Mouse (Mus musculus): Measurements from ENCODE around the gene Mymx. TPM values are rescaled to one million over a fixed set of nuclear protein-coding genes. Genes with fewer than 3 reads are reported as not detected.

Mymx gene
- total RNA-seq, 1 experiment from 2014 or later = not detected

GRCm38 (mm10) chr17:45612921-45613320 is 11.0 kb upstream of the Mymx start:
- peak; percentile 89 for ATAC-seq (replicated peaks; ENCODE audit: low read depth, poor library complexity, severe bottlenecking)

- ATAC-seq (replicated peaks; ENCODE audit: low read depth, poor library complexity, severe bottlenecking) = no peak
Measured at GRCm38 (mm10) chr17:45612008-45612407, 10.1 kb upstream of the Mymx start.

- ATAC-seq (replicated peaks; ENCODE audit: low read depth, poor library complexity, severe bottlenecking) = no peak
Measured at GRCm38 (mm10) chr17:45610144-45610866, 8.4 kb upstream of the Mymx start.

GRCm38 (mm10) chr17:45608396-45608795 is 6.5 kb upstream of the Mymx start:
- ATAC-seq (replicated peaks; ENCODE audit: low read depth, poor library complexity, severe bottlenecking) = no peak

GRCm38 (mm10) chr17:45606992-45607879 is 5.3 kb upstream of the Mymx start:
- no peak for ATAC-seq (replicated peaks; ENCODE audit: low read depth, poor library complexity, severe bottlenecking)

- ATAC-seq (replicated peaks; ENCODE audit: low read depth, poor library complexity, severe bottlenecking) = no peak
Measured at GRCm38 (mm10) chr17:45602984-45603383, 1.1 kb upstream of the Mymx start.

GRCm38 (mm10) chr17:45601325-45601724 is 577 bp downstream of the Mymx start:
- ATAC-seq (replicated peaks; ENCODE audit: low read depth, poor library complexity, severe bottlenecking) = no peak

GRCm38 (mm10) chr17:45600267-45600666 is 1.6 kb downstream of the Mymx start:
- ATAC-seq (replicated peaks; ENCODE audit: low read depth, poor library complexity, severe bottlenecking) = no peak

- ATAC-seq (replicated peaks; ENCODE audit: low read depth, poor library complexity, severe bottlenecking) = 0 out of 2 replicates have a peak, but pooled peaks have one; percentile 17
Measured at GRCm38 (mm10) chr17:45599446-45600242, 2.3 kb downstream of the Mymx start, which contains the start of gene Slc29a1. Slc29a1 (minus strand) TSS chr17:45599606.

GRCm38 (mm10) chr17:45598891-45599290 is 3.0 kb downstream of the Mymx start:
- no peak for ATAC-seq (replicated peaks; ENCODE audit: low read depth, poor library complexity, severe bottlenecking)

GRCm38 (mm10) chr17:45598376-45598775 is 3.5 kb downstream of the Mymx start:
- ATAC-seq (replicated peaks; ENCODE audit: low read depth, poor library complexity, severe bottlenecking) = no peak

GRCm38 (mm10) chr17:45597787-45598186 is 4.1 kb downstream of the Mymx start:
- peak; percentile 34 for ATAC-seq (replicated peaks; ENCODE audit: low read depth, poor library complexity, severe bottlenecking)

- peak; percentile 67 for ATAC-seq (replicated peaks; ENCODE audit: low read depth, poor library complexity, severe bottlenecking)
Measured at GRCm38 (mm10) chr17:45596631-45597396, 5.1 kb downstream of the Mymx start.

GRCm38 (mm10) chr17:45595736-45596390 is 6.0 kb downstream of the Mymx start:
- no peak for ATAC-seq (replicated peaks; ENCODE audit: low read depth, poor library complexity, severe bottlenecking)

GRCm38 (mm10) chr17:45594881-45595735 is 6.8 kb downstream of the Mymx start:
- ATAC-seq (replicated peaks; ENCODE audit: low read depth, poor library complexity, severe bottlenecking) = peak; percentile 31; the same call in 1 of the 2 replicates

- no peak for ATAC-seq (replicated peaks; ENCODE audit: low read depth, poor library complexity, severe bottlenecking)
Measured at GRCm38 (mm10) chr17:45594195-45594594, 7.7 kb downstream of the Mymx start.

GRCm38 (mm10) chr17:45593479-45593878 is 8.4 kb downstream of the Mymx start:
- peak; percentile 8; the same call in 1 of the 2 replicates for ATAC-seq (replicated peaks; ENCODE audit: low read depth, poor library complexity, severe bottlenecking)
